Mouse (Mus musculus): ENCODE data around the gene OR5BS1P. TPM values are rescaled to one million over a fixed set of nuclear protein-coding genes. Genes with fewer than 3 reads are reported as not detected.
"Not testable (repeated sequence)": the region's sequence is repeated elsewhere in the genome, so short reads cannot be mapped to it uniquely, and the experiment has no call there.

The OR5BS1P gene
- total RNA-seq (2015) (not detected in 2 replicates), total RNA-seq (2017) (not detected in 2 replicates)

GRCm38 (mm10) chr15:98469596-98469995, at the start of gene OR5BS1P:
OR5BS1P (plus strand) TSS chr15:98469896.
- no peak for ATAC-seq (replicated peaks; ENCODE audit: poor library complexity)

GRCm38 (mm10) chr15:98420897-98421296, 48.8 kb upstream of the OR5BS1P start:
- no peak for ATAC-seq (replicated peaks; ENCODE audit: poor library complexity)

GRCm38 (mm10) chr15:98424326-98424725, 45.4 kb upstream of the OR5BS1P start:
- ATAC-seq (replicated peaks; ENCODE audit: poor library complexity), result no peak

- ATAC-seq (replicated peaks; ENCODE audit: poor library complexity), result no peak
These were observed 44.9 kb upstream of the OR5BS1P start for GRCm38 (mm10) chr15:98424753-98425152.

- ATAC-seq (replicated peaks; ENCODE audit: poor library complexity), result no peak
These were observed 44.5 kb upstream of the OR5BS1P start for GRCm38 (mm10) chr15:98425188-98425587.

- ATAC-seq (replicated peaks; ENCODE audit: poor library complexity), result not testable (repeated sequence)
These were observed 38.8 kb upstream of the OR5BS1P start, which contains the start of gene Olfr282 for GRCm38 (mm10) chr15:98430925-98431324. Olfr282 (plus strand) TSS chr15:98431225.

- ATAC-seq (replicated peaks; ENCODE audit: poor library complexity), result no peak
These were observed 25.1 kb upstream of the OR5BS1P start for GRCm38 (mm10) chr15:98444561-98444960.

- no peak for ATAC-seq (replicated peaks; ENCODE audit: poor library complexity)
These were observed 21.2 kb upstream of the OR5BS1P start for GRCm38 (mm10) chr15:98448521-98448920.

GRCm38 (mm10) chr15:98452288-98452687, 17.4 kb upstream of the OR5BS1P start, which contains the start of gene Olfr281:
Olfr281 (plus strand) TSS chr15:98452588.
- no peak for ATAC-seq (replicated peaks; ENCODE audit: poor library complexity)

GRCm38 (mm10) chr15:98471539-98471938, 1.8 kb downstream of the OR5BS1P start:
- no peak for ATAC-seq (replicated peaks; ENCODE audit: poor library complexity)

- ATAC-seq (replicated peaks; ENCODE audit: poor library complexity), result no peak
These were observed 5.3 kb downstream of the OR5BS1P start for GRCm38 (mm10) chr15:98474958-98475357.

- ATAC-seq (replicated peaks; ENCODE audit: poor library complexity), result peak; percentile 60; the same call in 1 of the 2 replicates
These were observed 5.7 kb downstream of the OR5BS1P start for GRCm38 (mm10) chr15:98475382-98475781.

- no peak for ATAC-seq (replicated peaks; ENCODE audit: poor library complexity)
These were observed 6.6 kb downstream of the OR5BS1P start for GRCm38 (mm10) chr15:98476281-98476680.

- no peak for ATAC-seq (replicated peaks; ENCODE audit: poor library complexity)
These were observed 9.9 kb downstream of the OR5BS1P start for GRCm38 (mm10) chr15:98479568-98480102.

GRCm38 (mm10) chr15:98482701-98483100, 13.0 kb downstream of the OR5BS1P start, which contains the start of gene Lalba:
Lalba (minus strand) TSS chr15:98482721.
- no peak for ATAC-seq (replicated peaks; ENCODE audit: poor library complexity)

- ATAC-seq (replicated peaks; ENCODE audit: poor library complexity), result peak; percentile 77
These were observed 14.5 kb downstream of the OR5BS1P start for GRCm38 (mm10) chr15:98483907-98484886.

GRCm38 (mm10) chr15:98486433-98487021, 16.8 kb downstream of the OR5BS1P start:
- 0 out of 2 replicates have a peak, but pooled peaks have one; percentile 14 for ATAC-seq (replicated peaks; ENCODE audit: poor library complexity)

GRCm38 (mm10) chr15:98491332-98491731, 21.6 kb downstream of the OR5BS1P start:
- no peak for ATAC-seq (replicated peaks; ENCODE audit: poor library complexity)

- ATAC-seq (replicated peaks; ENCODE audit: poor library complexity), result no peak
These were observed 22.4 kb downstream of the OR5BS1P start, which contains the start of gene Olfr279 for GRCm38 (mm10) chr15:98492102-98492501. Olfr279 (plus strand) TSS chr15:98492402.

- no peak for ATAC-seq (replicated peaks; ENCODE audit: poor library complexity)
These were observed 27.9 kb downstream of the OR5BS1P start for GRCm38 (mm10) chr15:98497631-98498030.

GRCm38 (mm10) chr15:98503317-98503716, 33.6 kb downstream of the OR5BS1P start:
- no peak for ATAC-seq (replicated peaks; ENCODE audit: poor library complexity)

All from megakaryocyte progenitor cell, adult 5-6 weeks (primary cell).